Mouse (Mus musculus): ENCODE results near the gene Kcnd1.

Kcnd1 gene

DNA sequence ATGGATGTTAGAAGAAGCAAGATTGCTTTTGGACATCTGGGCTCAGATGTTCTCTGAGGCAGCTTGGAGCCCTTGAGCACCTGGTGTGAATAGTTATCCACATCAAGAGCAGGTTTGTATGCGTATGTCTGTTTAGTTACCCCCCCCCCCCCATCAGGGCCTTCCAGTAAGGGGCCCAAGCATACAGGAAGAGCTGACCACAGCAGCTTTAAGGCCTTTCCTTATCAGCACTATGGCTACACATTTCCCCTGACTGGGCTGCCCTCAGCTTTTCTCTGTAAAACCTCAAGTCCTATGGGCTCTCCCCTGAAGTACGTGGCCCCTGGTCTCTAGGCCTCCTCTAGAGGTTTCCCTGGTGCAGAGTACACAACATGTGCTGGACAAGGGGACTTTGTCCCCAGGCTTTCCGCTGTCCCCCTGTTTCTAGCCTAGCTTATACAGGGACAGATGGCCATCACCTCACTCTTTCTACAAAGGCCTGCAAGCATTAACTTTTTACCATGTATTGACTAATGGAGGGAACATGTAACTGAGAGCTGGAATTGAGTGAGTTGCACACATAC lies 37.2 kb downstream of the Kcnd1 start:
- no peak for DNase-seq (ENCODE audit: low read depth)

DNA sequence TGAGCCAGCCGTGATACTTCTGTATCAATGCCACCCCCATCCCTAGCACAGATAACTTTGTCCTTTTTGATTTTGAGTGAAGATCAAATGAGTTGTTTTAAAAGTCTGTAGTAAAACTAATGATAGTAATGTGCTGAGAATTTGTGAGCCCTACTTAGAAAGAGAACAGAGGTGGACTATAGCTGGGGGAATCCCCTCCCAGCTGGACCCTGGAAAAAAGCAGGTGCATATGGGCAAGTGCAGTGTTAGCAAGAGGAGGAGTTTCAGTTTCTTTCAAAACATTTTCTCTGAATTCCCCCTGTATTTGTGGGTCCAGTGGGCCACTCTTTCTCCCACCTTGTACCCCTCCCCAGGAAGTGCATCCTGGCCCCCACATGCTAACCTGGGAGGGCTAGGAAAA lies 41.1 kb downstream of the Kcnd1 start:
- no peak for DNase-seq (ENCODE audit: low read depth)

DNA sequence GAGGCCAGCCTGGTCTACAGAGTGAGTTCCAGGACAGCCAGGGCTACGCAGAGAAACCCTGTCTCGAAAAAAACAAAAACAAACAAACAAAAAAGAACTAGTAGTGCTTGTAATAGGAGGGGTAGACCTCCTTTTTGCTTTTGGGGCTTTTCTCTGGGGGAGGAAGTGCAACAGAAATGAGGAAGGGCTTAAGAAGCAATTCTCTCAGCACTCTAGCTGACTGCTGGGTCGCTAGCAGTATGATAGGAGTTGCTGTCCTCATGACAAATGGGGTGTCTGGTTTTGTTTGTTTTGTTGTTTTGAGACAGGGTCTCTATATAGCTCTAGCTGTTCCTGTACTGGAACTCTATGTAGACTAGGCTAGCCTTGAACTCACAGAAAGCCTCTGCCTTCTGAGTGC lies 42.5 kb downstream of the Kcnd1 start:
- DNase-seq (ENCODE audit: low read depth), result no peak

DNA sequence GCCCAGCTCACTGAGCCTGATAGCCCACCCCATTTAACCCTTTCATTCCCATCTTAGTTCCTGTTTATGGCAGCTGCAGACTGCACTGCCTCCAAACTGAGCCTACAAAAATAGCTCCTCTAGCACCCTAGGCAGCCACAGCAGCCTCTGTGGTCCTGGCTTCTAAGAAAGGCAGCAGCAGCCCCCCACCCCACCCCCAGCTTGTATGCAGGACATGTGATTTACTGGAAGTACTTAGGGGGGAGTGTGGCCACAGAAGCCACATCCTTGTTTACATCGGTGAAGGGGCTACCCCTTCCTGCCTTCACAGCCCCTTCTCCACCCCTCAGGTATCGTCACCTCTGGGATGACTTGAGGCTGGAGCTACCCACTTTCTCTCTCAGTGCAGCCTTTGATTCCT lies 43.3 kb downstream of the Kcnd1 start:
- DNase-seq (ENCODE audit: low read depth), result no peak

DNA sequence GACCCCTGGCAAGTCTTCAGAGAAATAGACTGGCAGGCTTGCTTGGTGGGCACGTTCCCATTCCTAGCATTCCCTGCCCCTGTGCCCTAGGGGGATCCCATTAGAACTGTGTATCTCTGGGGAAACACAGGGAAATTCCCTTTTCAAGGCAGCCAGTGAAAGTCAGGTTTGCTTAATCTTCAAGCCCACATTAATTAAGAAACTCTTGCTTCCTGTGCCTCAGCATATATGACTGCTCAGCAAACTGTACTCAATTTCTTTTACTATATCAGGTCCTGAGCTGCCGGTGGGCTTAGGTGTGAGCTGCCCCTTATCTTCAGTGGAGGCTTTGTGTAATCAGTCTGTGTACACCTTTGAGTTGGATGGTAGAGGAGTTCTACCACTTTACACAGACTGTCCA lies 43.7 kb downstream of the Kcnd1 start:
- DNase-seq (ENCODE audit: low read depth), result no peak

DNA sequence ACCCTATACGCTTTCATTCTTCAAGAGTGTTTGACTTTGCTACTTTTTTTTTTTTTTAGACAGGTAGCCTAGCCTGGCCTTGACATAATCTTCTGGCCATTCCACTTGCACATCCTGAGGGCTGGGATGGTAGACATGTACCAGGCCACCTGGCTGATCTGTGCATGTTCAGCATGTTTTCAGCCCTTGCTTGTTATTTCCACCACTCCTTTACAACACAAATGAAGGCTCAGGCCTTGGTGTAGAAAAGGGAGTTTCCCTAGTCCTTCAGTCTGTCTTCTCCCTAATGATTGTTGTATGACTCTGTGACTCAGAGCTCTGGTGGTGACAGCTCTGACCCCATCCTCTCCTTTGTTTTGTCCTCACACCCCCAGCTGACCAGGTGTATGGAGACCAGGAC lies 45.1 kb downstream of the Kcnd1 start:
- no peak for DNase-seq (ENCODE audit: low read depth)

DNA sequence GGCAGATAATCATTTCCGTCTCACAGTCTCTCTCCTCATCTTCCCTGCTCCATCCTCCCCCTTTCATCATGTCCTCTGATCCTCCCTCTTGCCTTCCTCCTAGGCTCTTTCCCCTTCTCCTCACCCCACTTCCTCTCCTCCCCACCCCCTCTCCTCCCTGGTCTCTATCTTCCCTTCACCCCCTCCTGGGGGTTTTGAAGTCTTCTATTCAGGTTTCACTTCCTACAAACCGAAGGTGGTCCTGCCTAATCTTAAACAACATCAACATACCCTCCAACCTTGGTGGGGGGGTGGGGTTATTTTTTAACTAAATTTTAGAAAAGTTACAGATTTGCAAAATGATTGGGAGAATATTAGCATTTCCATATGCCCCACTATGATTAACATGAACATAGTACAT lies 46.4 kb downstream of the Kcnd1 start:
- no peak for DNase-seq (ENCODE audit: low read depth)

DNA sequence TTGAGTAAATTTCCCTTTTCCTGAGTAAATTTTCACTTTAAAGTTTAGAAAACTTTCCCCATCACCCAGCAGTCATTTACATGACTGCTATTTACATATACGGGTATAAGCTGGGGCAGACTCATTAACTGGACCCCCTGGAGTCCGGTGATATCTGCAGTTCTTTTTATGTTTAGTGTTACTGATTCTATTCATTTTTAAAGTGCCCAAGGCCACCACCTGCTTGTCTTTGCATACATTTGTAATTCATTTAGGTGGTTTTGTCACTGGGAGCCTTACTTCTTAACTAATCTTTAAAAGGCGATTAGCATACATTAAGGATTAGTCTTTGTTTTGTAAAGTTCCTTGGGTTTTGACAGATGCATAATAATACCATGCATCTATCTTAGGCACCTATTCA lies 47.7 kb downstream of the Kcnd1 start:
- no peak for DNase-seq (ENCODE audit: low read depth)

DNA sequence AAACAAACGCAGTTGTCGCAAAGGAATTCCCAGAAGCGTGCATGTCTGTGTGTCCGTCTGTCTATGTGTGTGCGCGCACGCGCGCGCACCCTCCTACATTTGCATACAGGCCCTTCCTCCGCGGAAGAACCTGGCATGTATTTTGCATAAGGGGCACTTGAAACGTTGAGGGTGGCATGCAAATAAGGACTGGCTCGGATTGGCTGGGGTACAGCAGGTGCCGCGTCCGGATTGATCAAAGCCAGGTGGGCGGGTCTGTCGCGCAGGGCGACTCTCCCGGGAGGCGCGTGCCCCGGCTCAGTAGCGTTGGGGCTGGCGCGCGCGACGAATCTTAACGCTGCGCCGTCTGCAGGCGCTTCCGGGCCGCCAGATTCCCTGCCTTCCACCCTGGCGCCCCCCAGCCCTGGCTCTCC lies 55.9 kb downstream of the Kcnd1 start, which contains the start of gene Pim2:
Gene Pim2, plus strand, starts transcription at position 256 of the 413 bp plus-strand sequence.
- no peak for DNase-seq (ENCODE audit: low read depth)

DNA sequence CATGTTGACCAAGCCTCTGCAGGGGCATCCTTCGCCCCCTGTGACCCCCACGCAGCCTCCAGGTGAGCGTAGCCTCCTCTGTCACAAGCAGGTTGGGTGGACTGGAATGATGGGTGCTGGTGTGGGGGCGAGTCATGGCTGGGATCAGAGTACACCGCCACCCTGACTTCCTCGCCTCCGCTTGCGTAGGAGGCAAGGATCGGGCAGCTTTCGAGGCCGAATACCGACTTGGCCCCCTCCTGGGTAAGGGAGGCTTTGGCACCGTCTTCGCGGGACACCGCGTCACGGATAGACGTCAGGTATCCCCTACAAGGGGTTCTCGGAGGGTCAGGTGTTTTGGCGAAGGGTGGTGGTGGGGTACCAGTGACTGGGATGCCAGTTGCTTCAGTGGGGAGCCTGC lies 56.4 kb downstream of the Kcnd1 start:
- no peak for DNase-seq (ENCODE audit: low read depth)

DNA sequence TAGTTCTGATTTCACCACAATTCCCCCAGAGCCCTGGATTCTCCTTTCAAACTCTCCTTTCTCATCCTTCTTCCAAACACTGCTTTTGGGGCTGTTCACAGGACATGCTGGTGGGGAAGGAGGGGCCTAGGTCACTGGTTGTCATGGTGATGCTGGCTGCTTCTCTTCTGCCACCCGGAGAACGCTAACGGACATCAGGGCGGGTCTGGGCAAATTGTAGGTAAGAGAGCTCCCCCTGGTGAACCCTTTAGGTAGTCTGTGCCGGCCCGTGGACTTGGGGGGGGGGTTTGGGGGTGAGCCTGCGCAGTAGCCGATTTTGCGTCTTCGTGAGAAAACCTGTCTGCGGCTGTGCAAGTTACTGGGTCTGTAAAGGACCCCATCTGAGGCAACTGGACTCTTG lies 57.7 kb downstream of the Kcnd1 start:
- peak; percentile 61 for DNase-seq (ENCODE audit: low read depth)

DNA sequence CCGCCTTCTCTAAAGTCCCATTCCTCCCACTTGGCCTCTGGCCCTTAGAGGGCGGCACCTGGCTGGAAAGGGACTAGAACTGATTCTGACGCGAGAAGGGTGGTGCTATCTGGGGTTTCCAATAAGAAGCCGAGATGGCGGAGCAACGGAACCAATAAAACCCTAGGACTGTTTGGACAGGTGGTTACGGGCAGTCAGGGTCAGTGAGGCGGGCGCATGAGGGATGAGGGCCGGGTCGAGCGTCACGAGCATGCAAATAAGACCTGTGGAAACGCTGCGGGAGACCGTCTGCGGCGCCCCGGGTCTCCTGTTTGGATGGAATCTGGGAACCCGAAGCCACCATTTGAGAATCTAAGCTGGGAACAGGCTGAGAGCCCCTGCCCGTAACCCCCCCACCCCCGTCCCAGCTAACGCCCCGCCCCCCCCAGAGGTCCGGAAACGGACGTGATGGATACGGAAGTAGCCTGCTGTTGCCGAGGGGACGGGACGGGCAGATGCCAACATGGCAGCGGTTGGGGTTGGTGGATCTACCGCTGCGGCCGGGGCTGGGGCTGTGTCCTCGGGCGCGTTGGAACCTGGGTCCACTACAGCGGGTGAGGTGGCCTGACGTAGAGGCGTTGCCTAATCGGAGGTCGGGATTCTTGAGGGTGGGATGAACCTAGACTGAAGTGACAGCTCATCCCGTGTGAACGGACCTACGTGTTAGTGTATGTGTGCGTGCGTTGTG lies 61.9 kb downstream of the Kcnd1 start, which contains the start of gene Slc35a2:
Gene Slc35a2, plus strand, starts transcription at position 188 of the 727 bp plus-strand sequence.
- DNase-seq (ENCODE audit: low read depth), result peak; percentile 90

Data from NIH3T3 (cell line).